Mouse (Mus musculus): ENCODE results near the gene Klhdc7a. TPM values are rescaled to one million over a fixed set of nuclear protein-coding genes. Genes with fewer than 3 reads are reported as not detected.

Gene Klhdc7a
- total RNA-seq (2014; rRNA removed) (1.1 and 1.4 TPM in 2 replicates), polyA plus RNA-seq (2015; fragmentation: Nextera tagmentation; extraction: Ambion mirVana) (0.25 and 0.36 TPM in 2 replicates)

DNA sequence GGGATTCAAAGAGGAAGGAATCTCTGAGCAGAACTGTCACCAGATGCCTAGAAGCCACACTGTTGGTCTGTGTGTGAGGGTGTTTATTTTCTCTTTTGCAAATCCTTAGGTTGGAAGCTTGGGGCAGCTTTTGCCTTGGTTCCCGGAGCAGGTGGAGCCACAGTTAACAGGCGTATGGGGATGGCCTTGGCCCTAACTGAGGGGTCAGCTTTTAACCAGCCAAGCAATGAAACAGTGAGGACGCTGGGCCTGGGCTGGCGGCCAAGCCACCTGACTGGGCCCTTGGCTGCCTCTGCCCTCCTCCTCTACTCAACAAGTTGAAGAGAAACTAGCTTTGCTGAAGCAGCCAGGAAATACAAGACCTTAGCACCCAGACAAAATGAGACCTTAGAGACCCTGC lies at the start of gene Klhdc7a:
Klhdc7a (minus strand) TSS at position 105 of the 400 bp plus-strand sequence.
- Histone ChIP-seq H3K36me3 (ENCODE audit: insufficient read depth, low read length) (no peaks in the 10 kb centered on the region), H3K4me2 (ENCODE audit: low read depth, low read length, poor library complexity, severe bottlenecking) (no peak within 1 kb of the TSS), H3K9ac (replicated peaks; ENCODE audit: low read length, poor library complexity, severe bottlenecking) (no peak within 1 kb of the TSS), H3K9me3 (ENCODE audit: low read length) (no peaks in the 10 kb centered on the region), H3K4me1 (ENCODE audit: insufficient read depth, low read length) (no peaks in the 10 kb centered on the region), H3K27me3 (ENCODE audit: insufficient read depth, low read length) (no peaks in the 10 kb centered on the region), H3K27ac (ENCODE audit: low read depth, low read length) (no peak within 1 kb of the TSS; the same call in 1 of the 2 replicates), H3K4me3 (ENCODE audit: low read depth, low read length) (no peak within 1 kb of the TSS)
- DNase-seq (ENCODE audit: low spot score) (peak; percentile 87), ATAC-seq (ENCODE audit: low FRiP score) (no peak)
- 38% methylated on average over 4 of the region's 4 CpGs for WGBS
- TF ChIP-seq CTCF (IDR thresholded peaks at IDR 0.05): no peak

DNA sequence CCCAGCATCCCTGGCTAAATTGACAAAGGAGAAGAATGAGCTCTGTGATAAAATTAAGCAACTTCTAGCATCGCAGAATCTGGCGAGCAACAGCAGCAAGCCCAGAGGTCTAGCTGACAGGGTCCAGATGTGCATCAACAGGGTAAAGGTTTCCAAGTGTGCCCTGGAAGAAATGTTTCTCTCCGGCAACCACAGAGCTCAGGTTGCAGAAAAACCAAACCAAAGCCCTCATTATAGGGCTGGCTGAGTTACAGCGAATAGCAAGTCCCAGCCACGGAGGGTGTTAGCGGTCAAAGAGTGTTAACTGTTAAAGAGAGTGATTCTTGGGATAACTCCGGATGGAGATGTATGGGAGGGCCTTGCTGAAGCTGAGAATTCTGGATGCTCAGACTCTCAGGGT lies 48.1 kb upstream of the Klhdc7a start:
- ATAC-seq (ENCODE audit: low FRiP score) (no peak), DNase-seq (ENCODE audit: low spot score) (no peak)
- no peak for TF ChIP-seq CTCF (IDR thresholded peaks at IDR 0.05)
- Histone ChIP-seq H3K4me2 (ENCODE audit: low read depth, low read length, poor library complexity, severe bottlenecking) (no peak overlapping the region), H3K4me3 (ENCODE audit: low read depth, low read length) (no peak overlapping the region), H3K4me1 (ENCODE audit: insufficient read depth, low read length) (peaks cover 1% of the 10 kb centered on the region), H3K9ac (replicated peaks; ENCODE audit: low read length, poor library complexity, severe bottlenecking) (no peak overlapping the region), H3K36me3 (ENCODE audit: insufficient read depth, low read length) (no peaks in the 10 kb centered on the region), H3K27ac (ENCODE audit: low read depth, low read length) (no peak overlapping the region), H3K27me3 (ENCODE audit: insufficient read depth, low read length) (no peaks in the 10 kb centered on the region; the same call in 1 of the 2 replicates), H3K9me3 (ENCODE audit: low read length) (no peaks in the 10 kb centered on the region)
- 65% methylated on average over 7 of the region's 7 CpGs for WGBS

DNA sequence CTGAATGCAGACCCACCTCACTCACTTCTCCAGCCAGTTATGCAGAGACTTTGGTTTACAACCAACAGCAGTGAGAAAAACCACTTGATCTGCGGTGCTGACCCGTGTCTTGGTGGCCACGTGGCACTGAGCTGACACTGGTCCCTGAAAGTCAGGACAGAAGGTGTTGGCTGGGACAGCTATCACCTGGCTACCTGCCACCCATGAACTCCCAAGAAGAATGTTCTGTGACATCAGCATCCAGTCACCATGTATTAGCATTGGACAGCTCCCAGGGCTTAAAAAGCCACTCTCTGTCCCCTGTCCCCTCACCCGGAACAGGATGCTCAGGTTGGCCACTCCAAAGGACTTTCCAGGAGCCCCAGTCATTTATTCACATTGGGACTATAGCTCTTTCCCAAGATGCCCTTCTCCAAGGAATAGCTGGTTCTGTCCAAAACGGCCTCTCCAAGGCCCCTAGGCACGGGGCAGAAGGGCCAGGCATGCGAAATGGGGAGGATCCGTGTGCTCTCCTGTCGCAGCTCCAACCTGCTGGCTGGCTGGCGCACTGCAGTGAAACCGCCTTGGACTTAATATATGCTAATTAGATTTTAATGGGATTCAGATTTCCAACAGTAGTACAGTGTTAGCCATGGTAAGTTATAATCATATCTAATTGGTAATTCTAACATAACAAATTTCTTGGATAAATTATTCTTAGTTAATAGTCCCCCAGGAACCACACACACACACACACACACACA lies 43.1 kb upstream of the Klhdc7a start:
- 46% methylated on average over 11 of the region's 11 CpGs for WGBS

DNA sequence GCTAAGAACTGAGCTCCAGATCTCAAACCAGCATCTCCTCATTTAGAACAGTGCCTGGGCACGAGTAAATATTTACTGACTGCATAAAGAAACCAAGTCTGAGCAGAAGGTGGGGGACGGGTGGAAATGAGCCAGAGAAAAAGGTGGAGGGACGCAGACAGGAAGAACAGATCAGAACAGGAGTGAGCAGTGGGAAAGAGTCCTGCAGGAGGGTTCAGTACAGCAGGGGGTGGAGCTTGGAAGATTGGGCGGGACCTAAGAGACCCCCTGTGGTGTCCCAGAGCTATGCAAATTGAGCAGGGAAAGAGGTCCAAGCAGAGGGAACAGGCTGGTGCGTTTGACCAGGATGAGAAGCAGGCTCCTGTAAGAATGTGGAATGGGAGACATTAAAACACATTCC lies 37.1 kb upstream of the Klhdc7a start:
- 22% methylated on average over 5 of the region's 5 CpGs for WGBS
- no peak overlapping the region for H3K27ac ChIP-seq (ENCODE audit: low read depth, low read length)
- DNase-seq (ENCODE audit: low spot score): no peak
- H3K4me3 ChIP-seq (ENCODE audit: low read depth, low read length): no peak overlapping the region; the same call in 1 of the 2 replicates
- no peaks in the 10 kb centered on the region for H3K9me3 ChIP-seq (ENCODE audit: low read length)
- H3K36me3 ChIP-seq (ENCODE audit: insufficient read depth, low read length): no peaks in the 10 kb centered on the region
- TF ChIP-seq CTCF (IDR thresholded peaks at IDR 0.05): no peak
- H3K9ac ChIP-seq (replicated peaks; ENCODE audit: low read length, poor library complexity, severe bottlenecking): no peak overlapping the region
- no peaks in the 10 kb centered on the region for H3K4me1 ChIP-seq (ENCODE audit: insufficient read depth, low read length)
- peak overlapping the region; percentile 29; the same call in 1 of the 2 replicates for H3K4me2 ChIP-seq (ENCODE audit: low read depth, low read length, poor library complexity, severe bottlenecking)
- no peaks in the 10 kb centered on the region for H3K27me3 ChIP-seq (ENCODE audit: insufficient read depth, low read length)
- no peak for ATAC-seq (ENCODE audit: low FRiP score)

More for the DNA sequence above, 43.1 kb upstream of the Klhdc7a start:
- no peaks in the 10 kb centered on the region for H3K36me3 ChIP-seq (ENCODE audit: insufficient read depth, low read length)
- peaks cover 5% of the 10 kb centered on the region for H3K4me1 ChIP-seq (ENCODE audit: insufficient read depth, low read length)
- H3K4me3 ChIP-seq (ENCODE audit: low read depth, low read length): no peak overlapping the region
- no peaks in the 10 kb centered on the region for H3K9me3 ChIP-seq (ENCODE audit: low read length)
- TF ChIP-seq CTCF (IDR thresholded peaks at IDR 0.05): peak; percentile 66
- H3K4me2 ChIP-seq (ENCODE audit: low read depth, low read length, poor library complexity, severe bottlenecking): no peak overlapping the region
- ATAC-seq (ENCODE audit: low FRiP score) (peak; percentile 83), DNase-seq (ENCODE audit: low spot score) (peak; percentile 76)
- H3K27ac ChIP-seq (ENCODE audit: low read depth, low read length): no peak overlapping the region
- no peak overlapping the region for H3K9ac ChIP-seq (replicated peaks; ENCODE audit: low read length, poor library complexity, severe bottlenecking)
- H3K27me3 ChIP-seq (ENCODE audit: insufficient read depth, low read length): no peaks in the 10 kb centered on the region

DNA sequence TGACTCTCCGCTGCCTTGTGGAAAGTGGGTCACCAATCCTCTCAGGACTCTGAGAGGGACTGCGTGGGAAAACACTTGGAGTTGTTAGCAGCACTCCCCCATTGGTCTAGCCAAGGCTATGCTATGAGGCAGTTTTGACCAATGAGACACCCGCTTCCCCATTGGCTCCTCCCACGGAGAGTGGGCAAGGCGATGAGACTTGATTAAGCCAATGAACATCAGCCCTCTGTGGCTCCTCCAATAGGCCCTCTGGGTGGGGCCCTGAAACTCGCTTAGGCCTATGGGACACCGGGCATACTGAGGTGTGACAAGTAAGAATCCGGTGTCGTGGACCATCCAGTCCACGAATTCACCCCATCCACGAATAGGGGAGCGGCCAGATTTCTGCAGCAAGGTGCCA lies 36.3 kb upstream of the Klhdc7a start:
- ATAC-seq (ENCODE audit: low FRiP score) (peak; percentile 48), DNase-seq (ENCODE audit: low spot score) (peak; percentile 59)
- Histone ChIP-seq H3K9ac (replicated peaks; ENCODE audit: low read length, poor library complexity, severe bottlenecking) (no peak overlapping the region), H3K4me1 (ENCODE audit: insufficient read depth, low read length) (no peaks in the 10 kb centered on the region), H3K27me3 (ENCODE audit: insufficient read depth, low read length) (no peaks in the 10 kb centered on the region), H3K27ac (ENCODE audit: low read depth, low read length) (no peak overlapping the region), H3K9me3 (ENCODE audit: low read length) (no peaks in the 10 kb centered on the region), H3K4me2 (ENCODE audit: low read depth, low read length, poor library complexity, severe bottlenecking) (peak overlapping the region; percentile 29; the same call in 1 of the 2 replicates), H3K36me3 (ENCODE audit: insufficient read depth, low read length) (no peaks in the 10 kb centered on the region), H3K4me3 (ENCODE audit: low read depth, low read length) (peak overlapping the region; percentile 5; the same call in 1 of the 2 replicates)
- WGBS: 23% methylated on average over 12 of the region's 12 CpGs
- TF ChIP-seq CTCF (IDR thresholded peaks at IDR 0.05): no peak

DNA sequence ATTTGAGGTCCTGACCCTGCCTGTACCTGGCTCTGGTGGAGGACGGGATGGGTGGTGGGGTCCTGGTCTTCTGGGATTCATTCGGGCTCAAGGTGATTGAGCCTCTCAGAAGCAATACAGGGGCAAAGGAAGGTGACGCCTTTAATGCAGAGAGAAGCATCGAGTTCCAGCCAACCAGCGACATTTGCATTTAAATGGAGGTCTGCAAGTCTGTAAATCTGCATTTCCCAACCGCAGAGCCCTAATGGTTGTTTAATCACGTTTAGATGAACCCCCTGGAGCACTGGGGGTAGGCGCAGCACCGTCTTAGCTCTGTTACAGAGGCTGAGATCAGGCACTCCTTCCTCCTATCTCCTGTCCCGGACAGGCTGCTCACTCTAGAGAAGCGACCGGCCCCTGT lies 34.2 kb upstream of the Klhdc7a start:
- Histone ChIP-seq H3K4me1 (ENCODE audit: insufficient read depth, low read length) (no peaks in the 10 kb centered on the region), H3K27ac (ENCODE audit: low read depth, low read length) (no peak overlapping the region), H3K4me3 (ENCODE audit: low read depth, low read length) (no peak overlapping the region), H3K4me2 (ENCODE audit: low read depth, low read length, poor library complexity, severe bottlenecking) (no peak overlapping the region), H3K9me3 (ENCODE audit: low read length) (no peaks in the 10 kb centered on the region), H3K27me3 (ENCODE audit: insufficient read depth, low read length) (no peaks in the 10 kb centered on the region), H3K9ac (replicated peaks; ENCODE audit: low read length, poor library complexity, severe bottlenecking) (no peak overlapping the region), H3K36me3 (ENCODE audit: insufficient read depth, low read length) (no peaks in the 10 kb centered on the region)
- 14% methylated on average over 12 of the region's 12 CpGs for WGBS
- ATAC-seq (ENCODE audit: low FRiP score) (no peak), DNase-seq (ENCODE audit: low spot score) (no peak)
- no peak for TF ChIP-seq CTCF (IDR thresholded peaks at IDR 0.05)
